Mouse (Mus musculus) heart, embryonic 16.5 days (tissue): ENCODE measurements around the gene 4930556J24Rik. TPM values are rescaled to one million over a fixed set of nuclear protein-coding genes. Genes with fewer than 3 reads are reported as not detected.

Source experiments
- ATAC-seq: fragments of 200-750 bp; cut with Nextera tagmentation; replicated peaks from 2 replicates; pipeline ENCODE4 v1.8.0; 2017; ENCODE audit warnings: moderate number of reproducible peaks; ENCODE audit not compliant: insufficient read depth, low FRiP score; ENCODE audit errors: extremely low read depth
- H3K27ac ChIP-seq: fragments of 300-500 bp; sonication (generic); 2 replicates; pipeline ENCODE4 v1.5.1; 2014; ENCODE audit warnings: mild to moderate bottlenecking, low read length, control low read depth, moderate library complexity
- H3K27me3 ChIP-seq: fragments of 300-500 bp; sonication (generic); 2 replicates; pipeline ENCODE4 v1.6.1; 2014; ENCODE audit warnings: low read length, mixed read lengths; ENCODE audit not compliant: control insufficient read depth, insufficient read depth
- H3K36me3 ChIP-seq: fragments of 300-500 bp; sonication (generic); 2 replicates; pipeline ENCODE4 v1.6.1; 2014; ENCODE audit not compliant: control insufficient read depth, insufficient read depth
- H3K4me1 ChIP-seq: fragments of 300-500 bp; sonication (generic); 2 replicates; pipeline ENCODE4 v1.6.1; 2014; ENCODE audit warnings: low read length, mixed read lengths; ENCODE audit not compliant: control insufficient read depth, insufficient read depth
- H3K4me2 ChIP-seq: fragments of 300-500 bp; sonication (generic); 2 replicates; pipeline ENCODE4 v1.6.1; 2014; ENCODE audit warnings: low read depth, mild to moderate bottlenecking, control low read depth, low read length
- H3K4me3 ChIP-seq: fragments of 300-500 bp; sonication (generic); 2 replicates; pipeline ENCODE4 v1.5.1; 2014; ENCODE audit warnings: mild to moderate bottlenecking, control low read depth, low read length
- H3K9ac ChIP-seq: fragments of 300-500 bp; sonication (generic); 2 replicates; pipeline ENCODE4 v1.6.1; 2014; ENCODE audit warnings: low read length, control low read depth
- H3K9me3 ChIP-seq: fragments of 300-500 bp; sonication (generic); replicated peaks from 2 replicates; pipeline ENCODE4 v1.6.1; 2016; ENCODE audit warnings: low read length; ENCODE audit not compliant: control insufficient read depth
- WGBS: fragments of 180-500 bp; shearing (Covaris S2); extraction: QIAGEN DNeasy Blood & Tissue Kit; methylation state at CpG from one replicate; pipeline ENCODE4 v1.1.7; 2014; 5-methylcytosine and 5-hydroxymethylcytosine counted together
- polyA plus RNA-seq: library from polyadenylated mRNA; unstranded; fragments of >200 nt; fragmentation: Nextera tagmentation; extraction: Ambion mirVana; gene quantifications from 2 replicates; pipeline ENCODE4 v1.2.1, GENCODE M21; 2015

The 4930556J24Rik gene
- polyA plus RNA-seq, 1 experiment from 2014 or later, result 0.12 TPM

DNA sequence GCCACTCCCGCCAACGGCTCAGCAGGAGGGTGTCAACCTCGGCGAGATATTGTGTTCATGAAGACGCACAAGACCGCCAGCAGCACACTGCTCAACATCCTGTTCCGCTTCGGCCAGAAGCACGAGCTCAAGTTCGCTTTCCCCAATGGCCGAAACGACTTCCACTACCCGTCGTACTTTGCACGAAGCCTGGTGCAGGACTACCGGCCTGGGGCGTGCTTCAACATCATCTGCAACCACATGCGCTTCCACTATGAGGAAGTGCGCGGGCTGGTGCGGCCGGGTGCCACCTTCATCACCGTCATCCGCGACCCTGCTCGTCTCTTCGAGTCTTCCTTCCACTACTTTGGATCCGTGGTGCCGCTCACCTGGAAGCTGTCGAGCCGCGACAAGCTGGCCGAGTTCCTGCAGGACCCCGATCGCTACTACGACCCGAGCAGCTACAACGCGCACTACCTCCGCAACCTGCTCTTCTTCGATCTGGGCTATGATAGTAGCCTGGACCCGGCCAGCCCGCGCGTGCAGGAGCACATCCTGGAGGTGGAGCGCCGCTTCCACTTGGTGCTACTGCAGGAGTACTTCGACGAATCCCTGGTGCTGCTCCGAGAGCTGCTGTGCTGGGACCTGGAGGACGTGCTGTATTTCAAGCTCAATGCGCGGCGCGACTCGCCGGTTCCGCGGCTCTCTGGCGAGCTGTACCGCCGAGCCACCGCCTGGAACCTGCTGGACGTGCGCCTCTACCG is 21.6 kb upstream of the 4930556J24Rik start:
- ATAC-seq, result no peak
- Histone ChIP-seq H3K4me2 (peak overlapping the region; percentile 68), H3K4me3 (peak overlapping the region; percentile 48), H3K9ac (no peak overlapping the region), H3K4me1 (peaks cover 5% of the 10 kb centered on the region; the same call in 1 of the 2 replicates), H3K36me3 (no peaks in the 10 kb centered on the region), H3K27me3 (peaks cover 46% of the 10 kb centered on the region), H3K27ac (no peak overlapping the region), H3K9me3 (no peaks in the 10 kb centered on the region; the same call in 1 of the 2 replicates)
- WGBS, result 4% methylated on average over 66 of the region's 66 CpGs

DNA sequence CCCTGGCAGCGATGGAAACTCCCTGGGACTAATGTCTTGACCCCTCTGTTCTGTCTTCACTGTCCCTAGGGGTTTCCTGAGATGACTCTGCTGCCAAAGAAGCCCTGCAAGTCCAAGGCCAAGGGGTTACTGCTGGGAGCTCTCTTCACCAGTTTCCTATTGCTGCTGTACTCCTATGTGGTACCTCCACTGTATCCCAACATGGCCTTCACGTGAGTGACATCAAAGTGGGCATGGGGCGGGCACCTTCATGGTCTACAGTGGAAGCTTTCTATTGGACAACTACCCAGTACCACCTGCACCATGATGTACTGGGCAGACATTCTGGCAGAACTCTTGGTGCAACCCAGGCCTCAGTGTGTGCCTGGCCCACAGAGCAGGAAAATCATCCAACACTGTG is 20.3 kb upstream of the 4930556J24Rik start:
- Histone ChIP-seq H3K4me3 (no peak overlapping the region), H3K27ac (no peak overlapping the region), H3K9me3 (no peaks in the 10 kb centered on the region; the same call in 1 of the 2 replicates), H3K36me3 (no peaks in the 10 kb centered on the region), H3K4me2 (no peak overlapping the region), H3K27me3 (peaks cover 46% of the 10 kb centered on the region), H3K4me1 (peaks cover 5% of the 10 kb centered on the region; the same call in 1 of the 2 replicates), H3K9ac (no peak overlapping the region)
- no peak for ATAC-seq
- 86% methylated on average over 3 of the region's 3 CpGs for WGBS

DNA sequence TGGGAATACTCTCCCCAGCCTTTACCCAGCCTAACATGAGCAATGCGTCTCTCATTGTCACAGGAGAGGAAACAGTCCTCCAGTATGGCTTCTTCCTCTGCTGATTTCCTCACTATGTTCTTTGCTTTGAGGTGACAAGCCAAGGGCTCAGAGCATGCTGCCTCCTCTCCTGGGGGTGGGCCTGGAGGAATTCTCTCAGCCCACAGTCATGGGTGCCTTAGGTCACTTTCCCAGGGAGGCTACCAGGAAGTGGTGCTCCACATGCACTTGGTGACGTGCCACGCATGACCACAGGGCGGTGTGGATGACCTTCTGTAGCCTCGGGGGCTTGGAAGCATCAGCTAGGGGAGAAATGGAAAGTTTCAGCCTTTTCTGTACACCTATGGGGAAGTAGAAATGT is 18.9 kb upstream of the 4930556J24Rik start:
- Histone ChIP-seq H3K27ac (no peak overlapping the region), H3K9ac (no peak overlapping the region), H3K4me3 (no peak overlapping the region), H3K36me3 (no peaks in the 10 kb centered on the region), H3K9me3 (no peaks in the 10 kb centered on the region; the same call in 1 of the 2 replicates), H3K4me1 (peaks cover 5% of the 10 kb centered on the region; the same call in 1 of the 2 replicates), H3K4me2 (no peak overlapping the region), H3K27me3 (peaks cover 40% of the 10 kb centered on the region)
- ATAC-seq, result no peak
- WGBS, result 61% methylated on average over 5 of the region's 5 CpGs

DNA sequence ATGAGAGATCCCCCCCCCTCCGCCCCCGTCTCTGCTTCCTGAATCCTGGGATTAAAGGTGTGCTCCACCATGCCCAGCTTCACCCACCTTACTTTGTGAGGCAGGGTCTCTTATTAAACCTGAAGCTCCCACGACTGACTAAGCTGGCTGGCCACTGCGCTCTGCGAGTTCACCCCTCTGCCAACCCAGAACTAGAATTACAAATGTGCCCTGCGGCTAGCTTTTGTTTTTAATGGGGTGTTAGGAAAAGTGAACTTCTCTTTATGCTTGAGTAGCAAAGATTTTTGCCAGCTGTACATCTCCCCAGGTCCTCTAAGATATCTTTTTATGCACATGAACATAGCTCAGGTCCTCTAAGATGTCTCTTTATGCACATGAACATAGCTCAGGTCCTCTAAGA is 17.3 kb upstream of the 4930556J24Rik start:
- no peak overlapping the region for H3K4me3 ChIP-seq
- H3K27me3 ChIP-seq, result peaks cover 24% of the 10 kb centered on the region
- 72% methylated on average over 6 of the region's 6 CpGs for WGBS
- H3K9me3 ChIP-seq, result no peaks in the 10 kb centered on the region; the same call in 1 of the 2 replicates
- ATAC-seq, result no peak
- no peak overlapping the region for H3K27ac ChIP-seq
- peaks cover 5% of the 10 kb centered on the region; the same call in 1 of the 2 replicates for H3K4me1 ChIP-seq
- no peaks in the 10 kb centered on the region for H3K36me3 ChIP-seq
- no peak overlapping the region for H3K9ac ChIP-seq
- no peak overlapping the region for H3K4me2 ChIP-seq

DNA sequence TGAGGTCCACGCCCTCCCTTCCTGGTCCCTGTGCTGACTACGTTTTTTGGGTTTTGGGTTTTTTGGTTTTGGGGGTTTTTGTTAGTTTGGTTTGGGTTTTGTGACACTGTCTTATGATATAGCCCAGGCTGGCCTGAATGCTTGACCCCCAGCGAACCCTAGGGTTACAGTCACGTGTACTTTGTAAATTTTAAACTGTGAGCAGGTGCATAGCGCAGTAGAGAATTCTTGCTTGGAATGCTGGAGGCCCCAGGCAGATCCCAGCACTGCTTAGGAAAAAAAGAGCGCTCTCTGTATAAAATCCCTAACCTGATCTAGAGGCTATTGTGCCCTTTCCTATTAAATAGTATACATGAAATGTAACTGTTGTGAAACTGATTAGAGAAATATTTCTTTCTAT is 16.6 kb upstream of the 4930556J24Rik start:
- no peak for ATAC-seq
- H3K9me3 ChIP-seq, result no peaks in the 10 kb centered on the region; the same call in 1 of the 2 replicates
- H3K4me3 ChIP-seq, result no peak overlapping the region
- peaks cover 5% of the 10 kb centered on the region; the same call in 1 of the 2 replicates for H3K4me1 ChIP-seq
- H3K27me3 ChIP-seq, result peaks cover 16% of the 10 kb centered on the region
- H3K27ac ChIP-seq, result no peak overlapping the region
- WGBS, result 66% methylated on average over 6 of the region's 6 CpGs
- H3K36me3 ChIP-seq, result no peaks in the 10 kb centered on the region
- no peak overlapping the region for H3K4me2 ChIP-seq
- H3K9ac ChIP-seq, result no peak overlapping the region

DNA sequence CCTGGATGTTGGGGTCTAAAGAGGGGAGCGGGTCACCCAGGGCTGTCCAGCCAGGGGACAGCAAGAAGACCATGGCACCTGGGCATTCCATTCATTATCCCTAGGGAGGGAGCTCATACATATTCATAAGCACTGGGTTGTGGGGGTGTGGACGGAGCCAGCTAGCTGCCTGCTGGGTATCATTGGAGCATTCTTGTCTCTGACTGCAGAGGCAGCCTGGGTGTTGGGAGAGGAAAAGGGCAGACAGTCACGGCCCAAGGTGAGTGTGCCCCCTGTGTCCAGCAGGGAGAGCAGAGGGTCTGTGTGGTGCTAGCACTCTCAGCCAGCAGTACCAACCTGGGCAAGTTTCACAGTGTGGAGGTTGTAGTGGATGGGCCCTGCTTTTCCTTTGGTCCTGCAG is 13.2 kb upstream of the 4930556J24Rik start:
- Histone ChIP-seq H3K36me3 (no peaks in the 10 kb centered on the region), H3K4me2 (no peak overlapping the region), H3K9me3 (no peaks in the 10 kb centered on the region), H3K4me1 (no peaks in the 10 kb centered on the region), H3K27ac (no peak overlapping the region), H3K9ac (no peak overlapping the region), H3K4me3 (no peak overlapping the region), H3K27me3 (0 out of 2 replicates have a peak, but pooled peaks cover 1% of the 10 kb centered on the region)
- no peak for ATAC-seq
- WGBS, result 51% methylated on average over 3 of the region's 3 CpGs

DNA sequence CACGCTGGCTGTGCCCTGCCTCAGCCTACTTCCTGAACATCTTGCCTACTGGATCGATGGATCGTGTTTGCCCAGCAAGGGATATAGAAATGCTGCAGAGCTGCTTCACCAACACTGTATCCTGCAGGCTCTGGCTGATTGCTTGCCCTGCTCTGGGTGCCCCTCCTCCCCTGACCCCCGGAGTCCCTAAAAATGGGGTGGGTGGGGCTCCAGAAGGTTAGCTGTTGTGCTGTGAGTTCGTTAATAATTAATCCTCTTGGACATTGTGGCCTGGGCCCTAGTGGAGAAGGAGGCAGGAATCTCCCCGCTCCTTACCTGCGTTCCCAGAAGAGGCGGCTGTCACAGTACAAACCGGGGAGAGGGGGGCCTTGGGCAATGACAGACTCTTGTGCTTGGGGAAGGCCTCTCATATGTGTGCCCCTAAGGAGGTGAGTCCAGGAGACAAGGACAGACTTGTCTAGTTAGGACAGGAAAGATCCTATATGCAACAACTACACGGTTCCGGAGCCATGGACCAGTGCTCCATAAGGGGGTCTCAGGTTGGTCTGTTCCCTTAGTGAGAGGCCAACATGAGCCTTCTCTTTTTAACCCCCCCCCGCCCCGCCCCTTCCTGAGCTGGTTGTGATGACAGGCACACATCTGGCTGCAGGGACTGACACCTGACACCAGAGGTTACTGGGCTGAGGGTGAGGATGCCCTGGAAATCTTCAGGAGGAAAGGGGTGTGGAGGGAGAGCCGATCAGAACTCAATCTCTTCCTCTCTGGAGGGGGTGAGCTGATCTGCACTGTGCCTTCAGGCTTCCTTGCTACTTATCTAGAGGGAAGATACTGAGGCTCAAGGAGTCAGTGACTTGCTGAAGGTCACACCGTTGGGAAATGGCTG is 7.5 kb upstream of the 4930556J24Rik start:
- no peak for ATAC-seq
- Histone ChIP-seq H3K27ac (no peak overlapping the region), H3K4me1 (peaks cover 3% of the 10 kb centered on the region), H3K4me3 (peak overlapping the region; percentile 45), H3K4me2 (peak overlapping the region; percentile 73), H3K27me3 (peaks cover 18% of the 10 kb centered on the region), H3K36me3 (peaks cover 10% of the 10 kb centered on the region; the same call in 1 of the 2 replicates), H3K9ac (peak overlapping the region; percentile 35; the same call in 1 of the 2 replicates), H3K9me3 (no peaks in the 10 kb centered on the region)
- 7% methylated on average over 15 of the region's 15 CpGs for WGBS

DNA sequence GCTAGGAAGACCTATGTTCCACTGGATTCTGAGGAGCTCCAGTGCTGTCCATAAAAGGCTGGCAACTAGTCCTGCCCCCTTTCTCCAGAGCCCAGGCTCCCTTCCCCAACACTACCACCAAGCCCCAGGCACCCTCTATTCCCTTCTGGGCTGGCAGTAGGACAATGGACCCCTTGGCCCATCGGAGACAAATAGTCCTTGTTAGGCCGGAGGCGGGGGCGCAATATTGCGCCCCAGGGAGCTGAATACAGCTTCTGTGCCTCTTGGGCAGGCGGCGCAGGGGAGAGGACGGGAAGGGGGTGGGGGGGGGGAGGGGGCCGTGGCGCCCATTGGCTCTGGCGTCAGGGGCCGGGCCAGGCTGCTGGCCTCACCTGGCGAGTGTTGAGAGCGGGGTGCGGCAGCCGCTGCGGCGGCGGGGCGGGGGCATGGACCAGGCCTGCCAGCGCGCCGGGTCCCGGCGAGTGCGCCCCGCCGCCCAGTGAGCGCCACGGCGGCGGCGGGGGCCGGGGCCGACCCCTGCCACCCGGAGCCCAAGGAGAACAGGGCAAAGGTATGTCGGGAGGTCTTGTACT is 6.8 kb upstream of the 4930556J24Rik start, which contains the start of gene Gal3st1:
Gal3st1 (plus strand) TSS at position 346 of the 572 bp plus-strand sequence.
- no peak for ATAC-seq
- Histone ChIP-seq H3K4me1 (peaks cover 3% of the 10 kb centered on the region), H3K36me3 (peaks cover 15% of the 10 kb centered on the region), H3K9me3 (no peaks in the 10 kb centered on the region), H3K27me3 (peaks cover 18% of the 10 kb centered on the region), H3K27ac (no peak within 1 kb of the TSS), H3K4me3 (peak within 1 kb of the TSS; percentile 45), H3K9ac (peak within 1 kb of the TSS; percentile 35; the same call in 1 of the 2 replicates), H3K4me2 (peak within 1 kb of the TSS; percentile 73)
- WGBS, result 1% methylated on average over 25 of the region's 37 CpGs
